Mouse (Mus musculus): Measurements from ENCODE around the gene Palm2. TPM values are rescaled to one million over a fixed set of nuclear protein-coding genes. Genes with fewer than 3 reads are reported as not detected.

Palm2 gene
- polyA plus RNA-seq, 1 experiment = 75.2 TPM

GRCm38 (mm10) chr4:57601903-57602617 lies 168.0 kb downstream of the Palm2 start:
- TF ChIP-seq POLR2A (IDR thresholded peaks at IDR 0.05; ENCODE audit: low read depth, low read length) (no peak), CTCF (IDR thresholded peaks at IDR 0.05; ENCODE audit: borderline replicate concordance, insufficient read depth, low read length) (no peak)
- 0 out of 2 replicates have a peak overlapping the region, but pooled peaks have one; percentile 10 for H3K27ac ChIP-seq (ENCODE audit: insufficient read depth, low read length)
- no peak overlapping the region for H3K4me3 ChIP-seq (ENCODE audit: insufficient read depth, low read length)
- peaks cover 15% of the 10 kb centered on the region for H3K4me1 ChIP-seq (ENCODE audit: control insufficient read depth, insufficient read depth, low read length)

- H3K4me3 ChIP-seq (ENCODE audit: insufficient read depth, low read length) = no peak overlapping the region
- peak overlapping the region; percentile 55 for H3K27ac ChIP-seq (ENCODE audit: insufficient read depth, low read length)
- H3K4me1 ChIP-seq (ENCODE audit: control insufficient read depth, insufficient read depth, low read length) = peaks cover 22% of the 10 kb centered on the region
- no peak for TF ChIP-seq POLR2A (IDR thresholded peaks at IDR 0.05; ENCODE audit: low read depth, low read length)
- no peak for TF ChIP-seq CTCF (IDR thresholded peaks at IDR 0.05; ENCODE audit: borderline replicate concordance, insufficient read depth, low read length)
Measured at GRCm38 (mm10) chr4:57606258-57606657, 172.2 kb downstream of the Palm2 start.

GRCm38 (mm10) chr4:57607247-57607942 lies 173.3 kb downstream of the Palm2 start:
- no peak for TF ChIP-seq POLR2A (IDR thresholded peaks at IDR 0.05; ENCODE audit: low read depth, low read length)
- peak; percentile 38; the same call in 1 of the 2 replicates for TF ChIP-seq CTCF (IDR thresholded peaks at IDR 0.05; ENCODE audit: borderline replicate concordance, insufficient read depth, low read length)
- Histone ChIP-seq H3K4me3 (ENCODE audit: insufficient read depth, low read length) (no peak overlapping the region), H3K27ac (ENCODE audit: insufficient read depth, low read length) (peak overlapping the region; percentile 55), H3K4me1 (ENCODE audit: control insufficient read depth, insufficient read depth, low read length) (peaks cover 20% of the 10 kb centered on the region)

GRCm38 (mm10) chr4:57611303-57612077 lies 177.4 kb downstream of the Palm2 start:
- peak; percentile 29 for TF ChIP-seq POLR2A (IDR thresholded peaks at IDR 0.05; ENCODE audit: low read depth, low read length)
- TF ChIP-seq CTCF (IDR thresholded peaks at IDR 0.05; ENCODE audit: borderline replicate concordance, insufficient read depth, low read length) = no peak
- H3K4me3 ChIP-seq (ENCODE audit: insufficient read depth, low read length) = peak overlapping the region; percentile 3
- H3K27ac ChIP-seq (ENCODE audit: insufficient read depth, low read length) = peak overlapping the region; percentile 100
- H3K4me1 ChIP-seq (ENCODE audit: control insufficient read depth, insufficient read depth, low read length) = peaks cover 16% of the 10 kb centered on the region

GRCm38 (mm10) chr4:57612716-57613115 lies 178.7 kb downstream of the Palm2 start:
- H3K4me1 ChIP-seq (ENCODE audit: control insufficient read depth, insufficient read depth, low read length) = peaks cover 13% of the 10 kb centered on the region
- TF ChIP-seq CTCF (IDR thresholded peaks at IDR 0.05; ENCODE audit: borderline replicate concordance, insufficient read depth, low read length) (no peak), POLR2A (IDR thresholded peaks at IDR 0.05; ENCODE audit: low read depth, low read length) (no peak)
- H3K4me3 ChIP-seq (ENCODE audit: insufficient read depth, low read length) = no peak overlapping the region; the same call in 1 of the 2 replicates
- peak overlapping the region; percentile 100 for H3K27ac ChIP-seq (ENCODE audit: insufficient read depth, low read length)

GRCm38 (mm10) chr4:57614686-57615085 lies 180.6 kb downstream of the Palm2 start:
- no peak for TF ChIP-seq CTCF (IDR thresholded peaks at IDR 0.05; ENCODE audit: borderline replicate concordance, insufficient read depth, low read length)

GRCm38 (mm10) chr4:57618743-57619142 lies 184.7 kb downstream of the Palm2 start:
- no peak overlapping the region for H3K4me3 ChIP-seq (ENCODE audit: insufficient read depth, low read length)
- TF ChIP-seq POLR2A (IDR thresholded peaks at IDR 0.05; ENCODE audit: low read depth, low read length) (no peak), CTCF (IDR thresholded peaks at IDR 0.05; ENCODE audit: borderline replicate concordance, insufficient read depth, low read length) (no peak)
- 0 out of 2 replicates have a peak, but pooled peaks cover 4% of the 10 kb centered on the region for H3K4me1 ChIP-seq (ENCODE audit: control insufficient read depth, insufficient read depth, low read length)
- H3K27ac ChIP-seq (ENCODE audit: insufficient read depth, low read length) = no peak overlapping the region

More at GRCm38 (mm10) chr4:57614686-57615085, 180.6 kb downstream of the Palm2 start:
- peak overlapping the region; percentile 38; the same call in 1 of the 2 replicates for H3K27ac ChIP-seq (ENCODE audit: insufficient read depth, low read length)
- peaks cover 17% of the 10 kb centered on the region for H3K4me1 ChIP-seq (ENCODE audit: control insufficient read depth, insufficient read depth, low read length)
- no peak overlapping the region for H3K4me3 ChIP-seq (ENCODE audit: insufficient read depth, low read length)

- TF ChIP-seq POLR2A (IDR thresholded peaks at IDR 0.05; ENCODE audit: low read depth, low read length) (no peak), CTCF (IDR thresholded peaks at IDR 0.05; ENCODE audit: borderline replicate concordance, insufficient read depth, low read length) (no peak)
- Histone ChIP-seq H3K27ac (ENCODE audit: insufficient read depth, low read length) (no peak overlapping the region), H3K4me3 (ENCODE audit: insufficient read depth, low read length) (no peak overlapping the region), H3K4me1 (ENCODE audit: control insufficient read depth, insufficient read depth, low read length) (peaks cover 3% of the 10 kb centered on the region; the same call in 1 of the 2 replicates)
Measured at GRCm38 (mm10) chr4:57622816-57623215, 188.8 kb downstream of the Palm2 start.

- H3K4me1 ChIP-seq (ENCODE audit: control insufficient read depth, insufficient read depth, low read length) = peaks cover 2% of the 10 kb centered on the region
- no peak overlapping the region for H3K4me3 ChIP-seq (ENCODE audit: insufficient read depth, low read length)
- TF ChIP-seq POLR2A (IDR thresholded peaks at IDR 0.05; ENCODE audit: low read depth, low read length) (no peak), CTCF (IDR thresholded peaks at IDR 0.05; ENCODE audit: borderline replicate concordance, insufficient read depth, low read length) (no peak)
- H3K27ac ChIP-seq (ENCODE audit: insufficient read depth, low read length) = no peak overlapping the region
Measured at GRCm38 (mm10) chr4:57624819-57625218, 190.8 kb downstream of the Palm2 start.

All from embryonic fibroblast, embryonic 13.5 days (primary cell).